Mouse (Mus musculus) ES-Bruce4 (cell line): ENCODE measurements at regions not wholly inside any gene's neighbourhood (a gene's known extent, or its start where the extent isn't known, plus 50 kb on each side); places are given as distances from the start of the nearest gene placed in this dataset.
"Not testable (repeated sequence)": the region's sequence is repeated elsewhere in the genome, so short reads cannot be mapped to it uniquely, and the experiment has no call there.

ENCODE experiments used
- H3K27ac ChIP-seq: 2 replicates; pipeline ENCODE4 v1.5.1; 2012; ENCODE audit warnings: low read length, inconsistent platforms; ENCODE audit not compliant: insufficient read depth
- H3K27me3 ChIP-seq: 2 replicates; pipeline ENCODE4 v1.6.1; 2012; ENCODE audit warnings: mild to moderate bottlenecking, low read length, inconsistent platforms; ENCODE audit not compliant: control insufficient read depth, poor library complexity, insufficient read depth, severe bottlenecking
- H3K36me3 ChIP-seq: 2 replicates; pipeline ENCODE4 v1.6.1; 2012; ENCODE audit warnings: inconsistent platforms, mild to moderate bottlenecking, low read length, moderate library complexity; ENCODE audit not compliant: control insufficient read depth, poor library complexity, insufficient read depth, severe bottlenecking
- H3K4me1 ChIP-seq: one replicate; pipeline ENCODE4 v1.8.1; 2011; ENCODE audit warnings: low read length; ENCODE audit not compliant: control insufficient read depth, insufficient read depth
- H3K4me3 ChIP-seq: 2 replicates; pipeline ENCODE4 v1.5.1; 2011; ENCODE audit warnings: low read depth, mild to moderate bottlenecking, low read length
- H3K9ac ChIP-seq: 2 replicates; pipeline ENCODE4 v1.6.1; 2012; ENCODE audit warnings: low read depth, mild to moderate bottlenecking, inconsistent platforms; ENCODE audit not compliant: poor library complexity, severe bottlenecking
- H3K9me3 ChIP-seq: replicated peaks from 2 replicates; pipeline ENCODE4 v1.6.1; 2012; ENCODE audit warnings: mild to moderate bottlenecking, low read length, inconsistent platforms; ENCODE audit not compliant: control insufficient read depth, poor library complexity, insufficient read depth, severe bottlenecking
- CTCF ChIP-seq: IDR thresholded peaks from one replicate; pipeline ENCODE4 v1.8.1; 2011; ENCODE audit warnings: low read depth, low read length
- EP300 ChIP-seq: IDR thresholded peaks from 2 replicates; pipeline ENCODE4 v1.6.1; 2011; ENCODE audit warnings: low read depth, low read length; ENCODE audit not compliant: insufficient read depth
- POLR2A ChIP-seq: IDR thresholded peaks from one replicate; pipeline ENCODE4 v1.8.1; 2011; ENCODE audit warnings: low read length; ENCODE audit not compliant: insufficient read depth

- H3K4me3 ChIP-seq = no peak overlapping the region
- TF ChIP-seq CTCF (no peak), EP300 (no peak), POLR2A (no peak)
- no peaks in the 10 kb centered on the region for H3K9me3 ChIP-seq
- H3K4me1 ChIP-seq = no peaks in the 10 kb centered on the region
- H3K27me3 ChIP-seq = no peaks in the 10 kb centered on the region
- no peaks in the 10 kb centered on the region for H3K36me3 ChIP-seq
- no peak overlapping the region for H3K9ac ChIP-seq
- H3K27ac ChIP-seq = no peak overlapping the region
Observed at GRCm38 (mm10) chr15:41983261-41983660, 1849.1 kb downstream of the 9330182O14Rik start.

DNA sequence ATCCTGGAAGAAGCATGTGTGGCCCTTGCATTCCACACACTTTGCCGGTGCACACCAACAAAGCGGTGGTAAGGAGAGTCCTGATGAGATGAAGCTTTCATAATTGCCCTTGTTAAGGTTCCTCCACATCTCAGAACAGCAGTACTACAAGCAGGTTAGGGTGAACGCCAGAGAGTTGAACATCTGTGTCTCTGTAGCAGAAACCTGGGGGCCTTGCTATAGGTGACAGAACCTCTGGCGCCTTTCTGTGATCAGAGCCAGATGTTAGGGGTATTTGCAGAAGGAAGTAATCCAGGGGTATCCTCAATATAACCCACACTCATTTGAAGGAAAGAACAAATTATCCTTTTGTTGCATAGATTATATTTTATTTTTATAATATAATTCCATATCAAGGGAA, 1850.1 kb downstream of the 9330182O14Rik start:
- H3K27me3 ChIP-seq = no peaks in the 10 kb centered on the region
- H3K9ac ChIP-seq = no peak overlapping the region
- no peaks in the 10 kb centered on the region for H3K4me1 ChIP-seq
- no peaks in the 10 kb centered on the region for H3K36me3 ChIP-seq
- no peak overlapping the region for H3K4me3 ChIP-seq
- TF ChIP-seq EP300 (no peak), CTCF (no peak), POLR2A (no peak)
- no peak overlapping the region for H3K27ac ChIP-seq
- no peaks in the 10 kb centered on the region for H3K9me3 ChIP-seq

- no peaks in the 10 kb centered on the region for H3K9me3 ChIP-seq
- no peak overlapping the region for H3K27ac ChIP-seq
- no peaks in the 10 kb centered on the region for H3K4me1 ChIP-seq
- H3K9ac ChIP-seq = no peak overlapping the region
- no peaks in the 10 kb centered on the region for H3K27me3 ChIP-seq
- no peaks in the 10 kb centered on the region for H3K36me3 ChIP-seq
- no peak for TF ChIP-seq POLR2A
- no peak for TF ChIP-seq CTCF
- no peak for TF ChIP-seq EP300
- H3K4me3 ChIP-seq = no peak overlapping the region
Observed at GRCm38 (mm10) chr15:41986264-41986663, 1852.1 kb downstream of the 9330182O14Rik start.

DNA sequence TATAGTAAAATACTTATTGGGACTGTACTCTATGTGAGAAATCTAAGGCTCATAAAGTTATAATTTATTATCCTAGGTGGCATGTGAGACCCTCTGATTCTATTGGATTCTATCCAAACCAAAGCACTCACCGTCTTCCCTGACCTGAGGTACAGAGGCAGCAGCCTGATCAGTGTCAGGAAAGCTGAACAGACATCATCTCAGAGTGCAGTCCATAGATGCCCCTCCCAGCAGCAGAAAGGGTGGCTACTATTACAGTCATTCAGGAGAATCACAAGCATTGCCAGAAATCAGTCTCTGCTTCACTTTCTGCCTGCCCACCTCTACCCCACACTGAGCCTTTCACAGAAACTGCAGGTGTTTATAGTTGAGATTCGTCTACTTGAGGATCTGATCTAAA, 1854.9 kb downstream of the 9330182O14Rik start:
- Histone ChIP-seq H3K9ac (no peak overlapping the region), H3K27ac (no peak overlapping the region), H3K9me3 (no peaks in the 10 kb centered on the region), H3K27me3 (no peaks in the 10 kb centered on the region), H3K4me3 (no peak overlapping the region), H3K36me3 (no peaks in the 10 kb centered on the region), H3K4me1 (no peaks in the 10 kb centered on the region)
- TF ChIP-seq POLR2A (no peak), CTCF (no peak), EP300 (no peak)

- Histone ChIP-seq H3K27ac (no peak overlapping the region), H3K4me3 (no peak overlapping the region), H3K4me1 (no peaks in the 10 kb centered on the region), H3K27me3 (no peaks in the 10 kb centered on the region), H3K9ac (no peak overlapping the region), H3K36me3 (no peaks in the 10 kb centered on the region), H3K9me3 (no peaks in the 10 kb centered on the region)
- TF ChIP-seq CTCF = no peak
- no peak for TF ChIP-seq EP300
- TF ChIP-seq POLR2A = no peak
Observed at GRCm38 (mm10) chr15:41991816-41992215, 1857.7 kb downstream of the 9330182O14Rik start.

- not testable (repeated sequence) for H3K36me3 ChIP-seq, H3K27me3 ChIP-seq, H3K4me3 ChIP-seq
Observed at GRCm38 (mm10) chr15:42032286-42032685, 1898.1 kb downstream of the 9330182O14Rik start.

More at GRCm38 (mm10) chr15:42032286-42032685, 1898.1 kb downstream of the 9330182O14Rik start:
- H3K27ac ChIP-seq, H3K9ac ChIP-seq, H3K4me1 ChIP-seq, H3K9me3 ChIP-seq: not testable (repeated sequence)
